Mouse (Mus musculus) kidney, adult 2 months (tissue): ENCODE measurements around the gene Rfx5. TPM values are rescaled to one million over a fixed set of nuclear protein-coding genes. Genes with fewer than 3 reads are reported as not detected.

Experiments
- DNase-seq: peaks from one replicate; pipeline ENCODE4 v3.0.0; 2021
- H3K27ac ChIP-seq: fragments of 200-500 bp; 2 replicates; pipeline ENCODE4 v1.5.1; 2012; ENCODE audit warnings: low read depth, low read length, control low read depth, inconsistent platforms; ENCODE audit not compliant: insufficient read depth
- H3K27me3 ChIP-seq: fragments of 200-500 bp; replicated peaks from 2 replicates; pipeline ENCODE4 v1.6.1; 2012; ENCODE audit warnings: mild to moderate bottlenecking, moderate library complexity, low read length, inconsistent platforms; ENCODE audit not compliant: control insufficient read depth, insufficient read depth
- H3K36me3 ChIP-seq: fragments of 200-500 bp; 2 replicates; pipeline ENCODE4 v1.6.1; 2012; ENCODE audit warnings: mild to moderate bottlenecking, moderate library complexity, low read length, inconsistent platforms; ENCODE audit not compliant: control insufficient read depth, insufficient read depth
- H3K4me1 ChIP-seq: fragments of 200-500 bp; 2 replicates; pipeline ENCODE4 v1.6.1; 2011; ENCODE audit warnings: low read length; ENCODE audit not compliant: control insufficient read depth, insufficient read depth
- H3K4me3 ChIP-seq: fragments of 200-500 bp; 2 replicates; pipeline ENCODE4 v1.5.1; 2011; ENCODE audit warnings: mild to moderate bottlenecking, low read depth, low read length, control low read depth; ENCODE audit not compliant: insufficient read depth
- CTCF ChIP-seq: fragments of 200-500 bp; conservative IDR thresholded peaks from 2 replicates; pipeline ENCODE4 v1.5.1; 2011; ENCODE audit warnings: low read depth, mild to moderate bottlenecking, control low read depth, low read length, moderate library complexity, mixed read lengths; ENCODE audit not compliant: insufficient read depth, insufficient read length
- POLR2A ChIP-seq: fragments of 200-500 bp; IDR thresholded peaks from one replicate; pipeline ENCODE4 v1.6.1; 2011; ENCODE audit warnings: low read depth, low read length, control low read depth
- WGBS: fragments of 180-500 bp; shearing (Covaris S2); methylation state at CpG from one replicate; pipeline ENCODE4 v1.1.7; 2018; 5-methylcytosine and 5-hydroxymethylcytosine counted together
- polyA plus RNA-seq: library from polyadenylated mRNA; depleted of rRNA; stranded (reverse); fragments of >200 nt; gene quantifications from 2 replicates; pipeline ENCODE4 v1.2.3, GENCODE M21; 2012; rRNA removed

Rfx5 gene
- polyA plus RNA-seq, 1 experiment, result 10.3 TPM

DNA sequence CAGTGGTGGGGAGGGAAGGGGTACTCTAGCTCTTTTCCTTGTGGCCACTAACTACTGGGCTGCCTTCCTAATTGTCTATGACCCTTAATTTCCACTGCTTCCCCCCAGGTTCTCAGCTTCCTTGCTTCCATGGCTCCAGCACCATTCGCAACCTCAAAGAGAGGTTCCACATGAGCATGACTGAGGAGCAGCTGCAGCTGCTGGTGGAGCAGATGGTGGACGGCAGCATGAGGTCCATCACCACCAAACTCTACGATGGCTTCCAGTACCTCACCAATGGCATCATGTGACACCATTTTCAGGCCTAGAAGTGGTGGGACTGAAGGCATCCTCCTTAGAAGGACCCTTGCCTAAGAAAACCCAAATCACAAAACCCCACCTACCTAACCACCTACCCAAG lies 51.8 kb downstream of the Rfx5 start:
- H3K27me3 ChIP-seq, result no peaks in the 10 kb centered on the region
- 91% methylated on average over 3 of the region's 3 CpGs for WGBS
- DNase-seq, result no peak
- H3K4me3 ChIP-seq, result no peak overlapping the region
- no peak overlapping the region for H3K27ac ChIP-seq
- peaks cover 2% of the 10 kb centered on the region; the same call in 1 of the 2 replicates for H3K36me3 ChIP-seq
- no peak for TF ChIP-seq CTCF
- no peak for TF ChIP-seq POLR2A
- H3K4me1 ChIP-seq, result no peaks in the 10 kb centered on the region

DNA sequence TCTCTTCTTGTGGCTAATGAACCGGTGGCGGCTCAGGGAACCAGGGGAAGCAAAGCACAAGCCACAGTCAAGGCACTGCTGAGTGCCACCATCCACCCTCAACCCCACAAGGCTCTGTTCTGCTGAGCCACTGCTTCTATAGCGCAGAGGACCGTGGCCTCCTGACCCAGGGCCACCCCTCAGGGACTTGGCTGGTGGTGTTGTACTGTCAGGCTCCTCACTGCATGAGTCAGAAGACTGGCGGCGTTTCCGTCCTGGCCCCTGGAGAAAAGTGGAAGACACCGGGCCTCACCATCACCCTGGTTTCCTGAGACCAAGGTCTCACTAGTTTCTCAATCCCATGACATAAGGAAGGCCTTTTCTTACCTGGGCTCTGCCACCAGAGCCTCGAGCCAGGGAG lies 53.8 kb downstream of the Rfx5 start:
- no peaks in the 10 kb centered on the region for H3K27me3 ChIP-seq
- no peak for DNase-seq
- H3K36me3 ChIP-seq, result no peaks in the 10 kb centered on the region; the same call in 1 of the 2 replicates

GRCm38 (mm10) chr3:95010396-95010795 lies 56.5 kb downstream of the Rfx5 start:
- TF ChIP-seq POLR2A (no peak), CTCF (no peak)
- H3K27ac ChIP-seq, result no peak overlapping the region
- peaks cover 3% of the 10 kb centered on the region; the same call in 1 of the 2 replicates for H3K4me1 ChIP-seq
- H3K4me3 ChIP-seq, result no peak overlapping the region
- H3K27me3 ChIP-seq, result no peaks in the 10 kb centered on the region
- 83% methylated on average over 7 of the region's 7 CpGs for WGBS
- DNase-seq, result no peak
- no peaks in the 10 kb centered on the region for H3K36me3 ChIP-seq

More for the DNA sequence above, 53.8 kb downstream of the Rfx5 start:
- no peak overlapping the region for H3K4me3 ChIP-seq
- 79% methylated on average over 9 of the region's 9 CpGs for WGBS
- H3K27ac ChIP-seq, result no peak overlapping the region
- TF ChIP-seq CTCF, result no peak
- no peak for TF ChIP-seq POLR2A
- H3K4me1 ChIP-seq, result no peaks in the 10 kb centered on the region

Other genes starting within 250 kb of the Rfx5 start
- gene Cgn, start 167.6 kb upstream of the Rfx5 start, polyA plus RNA-seq, result 6.0 and 6.8 TPM in 2 replicates
- gene Pogz, start 116.5 kb upstream of the Rfx5 start, polyA plus RNA-seq, result 19.7 and 21.0 TPM in 2 replicates
- 235 and 307 TPM in 2 replicates for gene Psmb4, start 67.1 kb upstream of the Rfx5 start, polyA plus RNA-seq
- gene Selenbp1, start 21.0 kb upstream of the Rfx5 start, polyA plus RNA-seq, result 785 and 803 TPM in 2 replicates
- gene Pi4kb, start 20.7 kb downstream of the Rfx5 start, polyA plus RNA-seq, result 35.9 and 41.7 TPM in 2 replicates
- 16.3 and 18.5 TPM in 2 replicates for gene Zfp687, start 61.4 kb downstream of the Rfx5 start, polyA plus RNA-seq
- gene Psmd4, start 88.5 kb downstream of the Rfx5 start, polyA plus RNA-seq, result 136 TPM in 2 replicates
- 13.5 and 15.3 TPM in 2 replicates for gene Pip5k1a, start 152.9 kb downstream of the Rfx5 start, polyA plus RNA-seq
- gene Vps72, start 156.9 kb downstream of the Rfx5 start, polyA plus RNA-seq, result 45.6 and 47.1 TPM in 2 replicates
- gene Tmod4, start 170.4 kb downstream of the Rfx5 start, polyA plus RNA-seq, result 0.19 and 3.1 TPM in 2 replicates
- 46.7 and 50.8 TPM in 2 replicates for gene Scnm1, start 179.9 kb downstream of the Rfx5 start, polyA plus RNA-seq
- gene Lysmd1, start 180.0 kb downstream of the Rfx5 start, polyA plus RNA-seq, result 10.2 and 11.3 TPM in 2 replicates
- gene Tnfaip8l2, start 188.3 kb downstream of the Rfx5 start, polyA plus RNA-seq, result 4.1 and 6.8 TPM in 2 replicates
- gene Sema6c, start 206.4 kb downstream of the Rfx5 start, polyA plus RNA-seq, result 8.0 and 8.5 TPM in 2 replicates